In genomic region chr2:103916069-103916468, GRCm38 (mm10) we compare ENCODE assay signal across 17 mouse cellular contexts. TPM values are rescaled to one million over a fixed set of nuclear protein-coding genes. Genes with fewer than 3 reads are reported as not detected.
A peak's percentile ranks its signal among the peaks of the same experiment; 100 is the strongest.
DNase-seq lines count a peak whose midpoint lies in the region; ATAC-seq and TF ChIP-seq lines count a peak whose summit lies in the region.
"Had no signal": no experiment of that assay in that cellular context is flagged by ENCODE, and none has a peak within 500 bp of the region (broad histone marks: within the 10 kb centered on the region; RNA-seq: fewer than 3 reads in every experiment).

No protein-coding gene starts in this region.

- peak overlapping the region; percentile 9; the same call in 1 of the 2 replicates for H3K4me2 ChIP-seq in liver, embryonic 13.5 days
- H3K4me2 ChIP-seq in liver, postnatal 0 days (ENCODE audit: low read depth, low read length), result no peak overlapping the region
- H3K4me2 ChIP-seq: heart, embryonic 12.5 days; hindbrain, embryonic 15.5 days had no signal

- H3K27ac ChIP-seq in liver, embryonic 13.5 days, result peak overlapping the region; percentile 68
- H3K27ac ChIP-seq in liver, postnatal 0 days (ENCODE audit: low read depth), result no peak overlapping the region
- no peak overlapping the region for H3K27ac ChIP-seq in limb, embryonic 10.5 days
- H3K27ac ChIP-seq: embryonic facial prominence, embryonic 10.5 days; hindbrain, embryonic 15.5 days had no signal

- DNase-seq in liver, embryonic 13.5 days, result no peak
- no peak for DNase-seq in liver, postnatal 0 days
- DNase-seq in gastrocnemius, postnatal 4 days (ENCODE audit: low spot score in 2 of 2), result no peak
- DNase-seq in limb, embryonic 10.5 days (ENCODE audit: low spot score), result no peak
- DNase-seq in cerebellum, postnatal 36 days, result no peak
- DNase-seq: adrenal gland, postnatal 10 days; cerebellum, adult 11 months; cerebellum, adult 8-10 months; cerebellum, postnatal 25 days; gastrocnemius, postnatal 10 days had no signal

- peaks cover 23% of the 10 kb centered on the region for H3K4me1 ChIP-seq in liver, embryonic 13.5 days (replicated peaks)
- no peaks in the 10 kb centered on the region; the same call in 1 of the 2 replicates for H3K4me1 ChIP-seq in liver, postnatal 0 days (ENCODE audit: insufficient read depth)
- no peaks in the 10 kb centered on the region for H3K4me1 ChIP-seq in limb, embryonic 10.5 days
- H3K4me1 ChIP-seq: embryonic facial prominence, embryonic 10.5 days; heart, embryonic 12.5 days had no signal

- no peak overlapping the region for H3K4me3 ChIP-seq in liver, embryonic 13.5 days (replicated peaks)
- H3K4me3 ChIP-seq in liver, postnatal 0 days (ENCODE audit: low read depth, low read length), result no peak overlapping the region
- H3K4me3 ChIP-seq in limb, embryonic 10.5 days, result no peak overlapping the region
- H3K4me3 ChIP-seq: embryonic facial prominence, embryonic 10.5 days; erythroblast, embryonic 14.5 days; heart, embryonic 12.5 days; hindbrain, embryonic 15.5 days had no signal

- H3K27me3 ChIP-seq in liver, embryonic 13.5 days, result no peaks in the 10 kb centered on the region
- no peaks in the 10 kb centered on the region for H3K27me3 ChIP-seq in liver, postnatal 0 days (ENCODE audit: insufficient read depth, low read length)
- no peaks in the 10 kb centered on the region for H3K27me3 ChIP-seq in limb, embryonic 10.5 days (ENCODE audit: low read depth, poor library complexity, severe bottlenecking)
- H3K27me3 ChIP-seq: hindbrain, embryonic 15.5 days had no signal

- peaks cover 10% of the 10 kb centered on the region; the same call in 1 of the 2 replicates for H3K36me3 ChIP-seq in liver, embryonic 13.5 days
- H3K36me3 ChIP-seq in liver, postnatal 0 days (replicated peaks; ENCODE audit: insufficient read depth, low read length), result no peaks in the 10 kb centered on the region
- H3K36me3 ChIP-seq in limb, embryonic 10.5 days, result no peaks in the 10 kb centered on the region
- H3K36me3 ChIP-seq: embryonic facial prominence, embryonic 10.5 days; heart, embryonic 12.5 days; hindbrain, embryonic 15.5 days had no signal

- 0 out of 2 replicates have a peak, but pooled peaks have one; percentile 34 for TF ChIP-seq EP300 in liver, postnatal 0 days (IDR thresholded peaks at IDR 0.05; ENCODE audit: low read depth)

- H3K9me3 ChIP-seq in liver, embryonic 13.5 days (replicated peaks), result no peaks in the 10 kb centered on the region
- H3K9me3 ChIP-seq in liver, postnatal 0 days (ENCODE audit: low read length), result no peaks in the 10 kb centered on the region
- no peaks in the 10 kb centered on the region for H3K9me3 ChIP-seq in limb, embryonic 10.5 days (replicated peaks)
- H3K9me3 ChIP-seq: embryonic facial prominence, embryonic 10.5 days; heart, embryonic 12.5 days; hindbrain, embryonic 15.5 days had no signal

- peak; percentile 61 for ATAC-seq in erythroid progenitor cell, adult 5-6 weeks (replicated peaks; ENCODE audit: low FRiP score, poor library complexity, severe bottlenecking)
- ATAC-seq in liver, embryonic 13.5 days (ENCODE audit: low read depth), result peak; percentile 91
- no peak for ATAC-seq in liver, postnatal 0 days
- no peak for ATAC-seq in granulocyte monocyte progenitor cell, adult 5-6 weeks (replicated peaks; ENCODE audit: poor library complexity, severe bottlenecking)
- ATAC-seq: forebrain, embryonic 16.5 days had no signal

- 15% methylated on average over 5 of the region's 5 CpGs for WGBS in liver, embryonic 13.5 days (ENCODE audit: insufficient replicate concordance)
- WGBS in liver, postnatal 0 days (ENCODE audit: insufficient replicate concordance), result 54% methylated on average over 5 of the region's 5 CpGs
- WGBS in limb, embryonic 10.5 days, result 94% methylated on average over 5 of the region's 5 CpGs

- no peak for TF ChIP-seq CTCF in liver, postnatal 0 days (IDR thresholded peaks at IDR 0.05; ENCODE audit: low read depth)

- 0 out of 2 replicates have a peak overlapping the region, but pooled peaks have one; percentile 3 for H3K9ac ChIP-seq in liver, embryonic 13.5 days
- no peak overlapping the region for H3K9ac ChIP-seq in liver, postnatal 0 days (replicated peaks)
- H3K9ac ChIP-seq: heart, embryonic 12.5 days; hindbrain, embryonic 15.5 days had no signal

RNA-seq across cellular contexts. Expression of gene Lmo2, which starts 41.7 kb away (rescaled TPM):
- total RNA-seq in erythroid progenitor cell, adult 5-6 weeks (2015; ENCODE audit: low replicate concordance), result 633 and 653 TPM in 2 replicates
- 362 and 409 TPM in 2 replicates for total RNA-seq in erythroid progenitor cell, adult 5-6 weeks (2017; ENCODE audit: low replicate concordance)
- 156 and 167 TPM in 2 replicates for polyA plus RNA-seq in liver, embryonic 13.5 days (2015; fragmentation: Nextera tagmentation; extraction: Ambion mirVana)
- polyA plus RNA-seq in liver, postnatal 0 days (2015; fragmentation: Nextera tagmentation; extraction: Ambion mirVana), result 58.8 and 63.7 TPM in 2 replicates
- 10 to 100 TPM; 21.2 to 23.2 TPM for total RNA-seq in gastrocnemius, postnatal 4 days (2021)
- 29.3 and 30.6 TPM in 2 replicates for polyA plus RNA-seq in limb, embryonic 10.5 days (2016; fragmentation: Nextera tagmentation; extraction: Ambion mirVana)
- total RNA-seq in granulocyte monocyte progenitor cell, adult 5-6 weeks (2014; fragmentation: Nextera tagmentation), result 334 and 343 TPM in 2 replicates
- 231 and 233 TPM in 2 replicates for total RNA-seq in granulocyte monocyte progenitor cell, adult 5-6 weeks (2017)

Comparison
In these comparisons a context has a peak if more than half of its experiments do, and no peak if none do; other contexts are left out.
1. ATAC-seq: peak in erythroid progenitor cell, adult 5-6 weeks (single experiment) and liver, embryonic 13.5 days (single experiment); none in liver, postnatal 0 days (single experiment) and granulocyte monocyte progenitor cell, adult 5-6 weeks (single experiment).
2. RNA of gene Lmo2, which starts 41.7 kb away (total RNA-seq): 362 to 653 TPM in erythroid progenitor cell, adult 5-6 weeks and 231 to 343 TPM in granulocyte monocyte progenitor cell, adult 5-6 weeks; 21.2 to 23.2 TPM in gastrocnemius, postnatal 4 days; every median in the first group is over 4 times any median in the second.